8 mouse cellular contexts compared by ENCODE assay signal in genomic region chr17:5491031-5491800, GRCm38 (mm10). TPM values are rescaled to one million over a fixed set of nuclear protein-coding genes. Genes with fewer than 3 reads are reported as not detected.
A peak's percentile ranks its signal among the peaks of the same experiment; 100 is the strongest.
DNase-seq lines count a peak whose midpoint lies in the region; ATAC-seq lines count a peak whose summit lies in the region.

No protein-coding gene starts in this region.

- peak overlapping the region; percentile 53 for H3K27ac ChIP-seq in lung, embryonic 16.5 days (ENCODE audit: low read length)

- peak overlapping the region; percentile 63 for H3K4me3 ChIP-seq in lung, embryonic 16.5 days (ENCODE audit: low read length)

- under 1% methylated on average over 29 of the region's 29 CpGs for WGBS in lung, embryonic 16.5 days

- peaks cover 4% of the 10 kb centered on the region for H3K4me1 ChIP-seq in lung, embryonic 16.5 days (replicated peaks; ENCODE audit: control insufficient read depth, insufficient read depth, low read length)

- H3K4me2 ChIP-seq in lung, embryonic 16.5 days (ENCODE audit: low read depth, low read length), result peak overlapping the region; percentile 100

- ATAC-seq in hematopoietic stem cell, adult 5-6 weeks (replicated peaks in 1 of 2; ENCODE audit: insufficient read depth in 1 of 2, low FRiP score in 2 of 2, low TSS enrichment in 1 of 2, low read depth in 1 of 2, poor library complexity in 2 of 2, severe bottlenecking in 2 of 2), result peak; percentile 92 to 93
- peak; percentile 92 for ATAC-seq in lung, embryonic 16.5 days (ENCODE audit: low read depth)

- 0 out of 2 replicates have a peak, but pooled peaks cover 2% of the 10 kb centered on the region for H3K9me3 ChIP-seq in lung, embryonic 16.5 days (ENCODE audit: control insufficient read depth, low read length)

- peak overlapping the region; percentile 66 for H3K9ac ChIP-seq in lung, embryonic 16.5 days (ENCODE audit: low read length)

- peaks cover 15% of the 10 kb centered on the region for H3K27me3 ChIP-seq in lung, embryonic 16.5 days (ENCODE audit: control insufficient read depth, insufficient read depth, low read depth, low read length)

- no peaks in the 10 kb centered on the region for H3K36me3 ChIP-seq in lung, embryonic 16.5 days (ENCODE audit: control insufficient read depth, insufficient read depth, low read length)

- peak; percentile 98 for DNase-seq in MEL-GATA-1-ER (ENCODE audit: extremely low read depth, low read depth)
- DNase-seq in cerebellum, adult 8-10 months, result peak; percentile 92
- peak; percentile 92 for DNase-seq in forelimb bud, embryonic 11.5 days (ENCODE audit: low read depth, low spot score)
- DNase-seq in layer of hippocampus, adult 9-10 months (ENCODE audit: low spot score), result peak; percentile 88
- peak; percentile 57 for DNase-seq in ovary, postnatal 10 days (ENCODE audit: low spot score)
- DNase-seq in thymus, postnatal 10 days (ENCODE audit: low spot score in 2 of 2), result peak; percentile 86 to 88

RNA-seq across cellular contexts. Expression of gene Zdhhc14, which starts 1.1 kb away (rescaled TPM):
- 1.3 and 1.5 TPM in 2 replicates for total RNA-seq in hematopoietic stem cell, adult 5-6 weeks (2017)
- 0.58 and 0.60 TPM in 2 replicates for polyA plus RNA-seq in lung, embryonic 16.5 days (2015; fragmentation: Nextera tagmentation; extraction: Ambion mirVana)

RNA-seq across cellular contexts. Expression of gene Tmem242, which starts 51.2 kb away (rescaled TPM):
- 25.4 and 54.9 TPM in 2 replicates for total RNA-seq in hematopoietic stem cell, adult 5-6 weeks (2017)
- 118 and 121 TPM in 2 replicates for polyA plus RNA-seq in lung, embryonic 16.5 days (2015; fragmentation: Nextera tagmentation; extraction: Ambion mirVana)

Comparison
In these comparisons a context has a peak if more than half of its experiments do, and no peak if none do; other contexts are left out.
1. Peak in every context shown above with its lines: DNase-seq, ATAC-seq, H3K4me3 ChIP-seq and H3K27ac ChIP-seq.